Mouse (Mus musculus) monocyte, adult 5-6 weeks (primary cell): ENCODE measurements around the gene Gpr19. TPM values are rescaled to one million over a fixed set of nuclear protein-coding genes. Genes with fewer than 3 reads are reported as not detected.

Experiments
- ATAC-seq: fragments of 153-309, 156-312 bp; replicated peaks from 2 replicates; pipeline ENCODE4 v1.8.0; 2017; ENCODE audit warnings: mild to moderate bottlenecking; ENCODE audit not compliant: low TSS enrichment, insufficient number of reproducible peaks, severe bottlenecking, poor library complexity, low FRiP score
- total RNA-seq: library from RNA; stranded (forward); fragments of 200-1000, 200-491, 200-594 nt; gene quantifications from 3 replicates; pipeline ENCODE4 v1.2.3, GENCODE M21; 2017

The Gpr19 gene
- total RNA-seq, 1 experiment from 2014 or later = 11.0 TPM

DNA sequence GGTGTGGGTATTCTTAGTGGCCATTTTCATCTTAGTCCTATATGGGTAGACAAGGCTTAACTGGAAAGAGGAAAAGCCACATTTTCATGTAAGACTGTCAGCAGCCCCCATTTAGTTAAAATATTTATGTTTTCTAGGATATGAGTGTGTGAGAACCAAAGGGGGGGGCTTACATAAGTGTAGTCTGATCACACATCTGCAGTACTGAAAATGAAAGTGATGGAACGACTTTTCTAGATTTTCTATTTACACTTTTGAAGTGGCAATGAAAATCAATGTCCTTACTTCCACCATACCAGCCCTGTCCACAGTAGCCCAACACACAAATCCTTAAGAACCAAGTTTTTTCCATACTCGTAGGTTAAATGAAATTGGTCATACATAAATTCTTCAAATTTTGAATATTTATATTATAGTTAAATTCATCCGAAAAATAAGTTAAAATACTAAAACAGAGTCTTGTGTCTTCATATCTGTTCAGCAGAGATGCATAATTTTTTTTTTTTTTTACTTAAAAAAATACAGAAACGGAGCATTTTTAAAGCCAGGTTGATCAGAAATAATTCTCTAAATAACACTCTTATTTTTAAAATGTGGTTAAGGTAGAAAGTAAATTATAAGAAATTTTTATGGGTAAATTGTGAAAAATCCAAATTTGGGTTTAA lies 27.4 kb upstream of the Gpr19 start:
- ATAC-seq = no peak

- ATAC-seq = no peak
Observed at GRCm38 (mm10) chr6:134924262-134924661, 25.9 kb upstream of the Gpr19 start.

GRCm38 (mm10) chr6:134923670-134924069 lies 25.3 kb upstream of the Gpr19 start:
- no peak for ATAC-seq

DNA sequence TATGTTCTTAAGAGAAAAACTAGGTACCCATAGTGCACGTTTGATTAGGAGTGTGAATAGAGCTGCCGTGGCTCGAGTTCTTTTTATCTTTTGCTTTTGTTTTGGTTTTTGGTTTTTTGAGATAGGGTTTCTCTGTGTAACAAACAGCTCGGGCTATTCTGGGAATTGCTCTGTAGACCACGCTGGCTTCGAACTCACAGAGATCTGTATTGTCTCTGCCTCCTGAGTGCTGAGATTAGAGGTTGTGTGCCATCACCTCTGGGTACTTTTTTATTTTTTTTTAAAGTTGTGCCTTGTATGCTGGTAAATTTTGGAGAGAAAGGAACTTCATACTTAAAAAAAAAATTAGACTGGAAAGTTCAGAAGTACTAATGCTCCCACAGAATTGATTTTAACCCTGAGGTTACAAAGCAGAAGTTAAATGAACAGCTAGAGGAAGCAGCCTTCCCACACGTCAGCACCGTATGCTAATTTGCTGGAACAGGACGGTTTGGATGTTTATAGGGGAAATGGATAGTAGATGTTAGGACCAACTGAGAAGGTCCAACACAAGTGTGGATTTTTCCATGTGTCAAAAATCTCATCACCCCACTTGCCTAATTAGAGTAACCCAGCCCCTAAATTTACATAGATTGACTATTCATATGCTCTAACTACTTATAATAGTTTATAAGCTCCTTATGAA lies 24.3 kb upstream of the Gpr19 start:
- peak; percentile 48 for ATAC-seq

- ATAC-seq = no peak
Observed at GRCm38 (mm10) chr6:134921695-134922510, 23.5 kb upstream of the Gpr19 start.

DNA sequence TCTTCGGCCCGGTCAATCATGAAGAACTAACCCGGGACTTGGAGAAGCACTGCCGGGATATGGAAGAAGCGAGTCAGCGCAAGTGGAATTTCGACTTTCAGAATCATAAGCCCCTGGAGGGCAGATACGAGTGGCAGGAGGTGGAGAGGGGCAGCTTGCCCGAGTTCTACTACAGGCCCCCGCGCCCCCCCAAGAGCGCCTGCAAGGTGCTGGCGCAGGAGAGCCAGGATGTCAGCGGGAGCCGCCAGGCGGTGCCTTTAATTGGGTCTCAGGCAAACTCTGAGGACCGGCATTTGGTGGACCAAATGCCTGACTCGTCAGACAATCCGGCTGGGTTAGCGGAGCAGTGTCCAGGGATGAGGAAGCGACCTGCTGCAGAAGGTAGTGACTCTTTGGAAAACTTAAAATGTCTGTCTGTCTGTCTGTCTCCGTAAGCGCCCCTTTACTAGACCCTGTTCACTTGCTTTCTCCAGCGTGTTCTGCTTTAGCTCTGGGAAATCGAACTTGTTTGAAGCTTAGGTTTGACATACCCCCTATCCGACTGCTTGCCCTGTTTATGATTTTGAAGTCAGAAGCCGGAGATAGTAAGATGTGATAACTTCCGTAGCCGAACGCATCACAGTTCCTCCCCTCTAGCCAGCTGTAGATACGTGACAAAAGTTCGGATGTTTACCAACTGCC lies 22.8 kb upstream of the Gpr19 start:
- peak; percentile 41; the same call in 1 of the 2 replicates for ATAC-seq

- peak; percentile 75 for ATAC-seq
Observed at GRCm38 (mm10) chr6:134920190-134921013, 22.0 kb upstream of the Gpr19 start, which contains the start of gene Cdkn1b. Cdkn1b (plus strand) TSS chr6:134920401.

DNA sequence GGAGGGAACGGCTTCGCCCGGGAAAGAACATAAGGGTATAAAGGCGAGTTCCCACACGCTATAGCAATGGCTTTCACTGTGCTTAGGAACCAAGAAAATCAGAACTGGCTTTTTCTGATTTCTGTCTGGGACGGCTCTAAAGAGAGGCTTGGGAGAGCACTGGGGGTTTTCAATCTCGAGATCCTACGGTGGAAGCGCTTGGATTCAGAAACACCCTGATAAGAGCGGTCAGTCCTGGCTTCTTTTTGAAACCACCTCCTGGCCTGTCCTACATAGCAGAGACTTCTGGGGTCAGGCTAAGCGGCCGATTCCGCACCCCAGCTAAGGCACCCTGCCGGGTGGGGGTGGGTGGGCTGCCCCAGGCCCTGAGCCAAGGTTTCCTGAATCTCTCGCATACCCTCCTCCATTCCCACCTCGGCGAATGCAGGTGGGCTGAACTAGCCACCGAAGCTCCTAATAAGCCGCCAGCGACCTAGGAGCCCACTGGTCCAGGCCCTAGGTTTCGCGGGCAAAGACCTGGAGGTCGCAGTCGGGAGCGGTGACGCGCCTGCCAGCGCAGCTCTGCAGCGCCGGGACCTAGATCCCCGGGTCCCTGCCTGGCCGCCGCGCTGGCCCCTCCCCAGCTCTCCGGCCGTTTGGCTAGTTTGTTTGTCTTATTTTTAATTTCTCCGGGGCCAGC lies 21.3 kb upstream of the Gpr19 start:
- ATAC-seq = no peak

- ATAC-seq = no peak
Observed at GRCm38 (mm10) chr6:134918769-134919168, 20.4 kb upstream of the Gpr19 start.

- no peak for ATAC-seq
Observed at GRCm38 (mm10) chr6:134917087-134917486, 18.7 kb upstream of the Gpr19 start.

- no peak for ATAC-seq
Observed at GRCm38 (mm10) chr6:134916641-134917040, 18.3 kb upstream of the Gpr19 start.

GRCm38 (mm10) chr6:134914523-134914922 lies 16.1 kb upstream of the Gpr19 start:
- no peak for ATAC-seq

DNA sequence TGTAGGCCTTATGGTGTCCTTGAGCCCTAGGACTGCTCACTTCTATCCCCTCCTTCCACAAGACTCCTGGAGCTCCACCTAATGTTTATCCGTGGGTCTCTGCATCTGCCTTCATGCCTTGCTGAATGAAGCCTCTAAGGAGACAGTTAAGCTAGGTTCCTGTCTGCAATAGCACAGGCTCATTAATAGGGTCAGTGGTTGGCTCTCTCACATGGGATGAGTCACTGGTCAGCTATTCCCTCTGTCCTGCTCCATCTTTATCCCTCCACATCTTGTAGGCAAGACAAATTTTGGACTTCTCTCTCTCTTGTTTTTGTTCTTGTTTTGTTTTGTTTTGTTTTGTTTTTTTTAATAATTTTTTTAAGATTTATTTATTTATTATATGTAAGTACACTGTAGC lies 7.4 kb upstream of the Gpr19 start:
- no peak for ATAC-seq

DNA sequence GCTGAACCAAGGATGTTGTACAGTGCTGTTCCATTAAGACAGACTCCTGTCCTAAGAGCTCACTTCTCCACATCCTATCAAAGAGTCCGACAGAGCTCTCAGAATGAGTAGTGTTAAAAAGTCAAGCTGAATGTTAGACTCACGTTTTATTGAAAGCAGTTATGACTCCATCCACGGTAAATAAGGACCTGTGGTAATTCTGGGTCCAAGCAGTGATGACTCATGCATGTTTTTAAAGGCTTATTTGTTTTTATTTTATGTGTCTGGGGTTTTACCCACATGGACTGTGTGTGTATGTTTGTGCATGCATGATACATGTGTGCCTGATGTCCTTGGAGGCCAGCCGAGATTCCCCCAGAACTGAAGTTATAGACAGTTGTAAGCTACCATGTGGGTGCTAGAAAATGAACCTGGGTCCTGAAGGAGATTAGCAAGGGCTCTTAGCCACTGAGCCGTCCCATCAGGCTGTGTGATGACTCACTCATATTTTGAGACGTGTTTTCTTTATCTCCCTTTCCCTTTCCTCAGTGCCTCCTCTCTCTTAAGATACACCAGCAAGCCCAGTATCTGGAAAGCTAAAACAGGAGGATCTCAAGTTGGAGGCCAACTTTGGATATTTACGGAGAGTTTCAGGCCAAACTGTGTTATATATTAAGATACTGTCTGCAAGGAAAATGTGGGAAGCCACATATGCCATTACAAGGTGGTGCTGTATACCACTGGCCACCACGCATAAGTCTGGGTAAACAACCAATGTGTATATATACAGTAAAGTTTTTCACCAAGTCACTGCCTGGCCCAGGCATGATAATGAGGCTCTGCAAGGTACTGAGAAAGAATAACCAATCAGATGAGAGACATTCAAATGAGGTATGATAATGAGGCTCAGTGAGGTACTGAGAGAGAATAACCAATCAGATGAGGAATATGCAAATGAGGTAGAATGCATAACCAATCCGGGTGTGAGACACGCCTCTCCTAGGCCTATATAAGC lies 5.8 kb upstream of the Gpr19 start:
- no peak for ATAC-seq

- no peak for ATAC-seq
Observed at GRCm38 (mm10) chr6:134903368-134903767, 5.0 kb upstream of the Gpr19 start.

DNA sequence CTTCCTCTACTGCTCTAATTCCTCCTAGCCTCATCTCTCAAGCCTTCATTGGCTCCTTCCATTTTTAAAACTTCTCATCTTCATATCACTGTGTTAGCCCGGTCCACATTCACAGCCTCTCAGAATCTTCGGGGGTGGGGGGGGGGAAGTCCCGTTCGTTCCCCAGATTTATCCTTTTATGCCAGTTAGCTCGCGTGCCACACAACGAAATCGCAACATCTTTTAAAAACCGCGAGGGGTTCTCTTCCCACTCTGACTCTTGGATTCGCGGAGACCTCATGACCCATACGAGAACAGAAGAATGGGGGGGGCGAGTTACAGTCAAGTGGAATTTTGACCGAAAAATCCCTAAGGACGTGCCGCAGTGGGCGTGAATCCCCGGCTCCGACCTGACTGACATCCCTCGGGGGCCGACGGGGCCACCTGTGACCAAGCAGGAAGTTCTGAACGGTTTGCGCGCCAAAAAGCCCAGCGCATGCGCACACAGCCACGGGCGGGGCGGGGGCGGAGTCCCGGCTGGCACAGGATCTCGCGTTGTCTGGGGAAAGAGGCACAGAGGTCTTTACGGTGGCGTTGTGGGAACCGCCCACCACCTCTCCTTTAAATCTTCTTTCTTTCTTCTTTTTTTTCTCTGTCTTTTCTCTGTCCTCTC lies 809 bp downstream of the Gpr19 start:
- peak; percentile 80 for ATAC-seq
